Mouse (Mus musculus) C2C12 (cell line): ENCODE results near the gene Grcc10. TPM values are rescaled to one million over a fixed set of nuclear protein-coding genes. Genes with fewer than 3 reads are reported as not detected.

Experiments used
- H3K27me3 ChIP-seq: one replicate; pipeline ENCODE4 v1.6.1; 2011; ENCODE audit not compliant: control insufficient read depth, insufficient read depth, insufficient read length
- H3K36me3 ChIP-seq: one replicate; pipeline ENCODE4 v1.6.1; 2011; ENCODE audit not compliant: control insufficient read depth, insufficient read depth
- H3K4me3 ChIP-seq: one replicate; pipeline ENCODE4 v1.5.1; 2011; ENCODE audit warnings: mild to moderate bottlenecking, control low read depth; ENCODE audit not compliant: poor library complexity, insufficient read depth, severe bottlenecking
- H3K79me2 ChIP-seq: one replicate; pipeline ENCODE4 v1.6.1; 2011; ENCODE audit not compliant: control insufficient read depth, insufficient read depth
- H3K79me3 ChIP-seq: one replicate; pipeline ENCODE4 v1.6.1; 2011; ENCODE audit warnings: low read depth, control low read depth
- H3ac ChIP-seq: one replicate; pipeline ENCODE3; 2011; ENCODE audit warnings: low read depth; ENCODE audit not compliant: control insufficient read depth, insufficient read length
- FOSL1 ChIP-seq: IDR thresholded peaks from one replicate; pipeline ENCODE4 v1.8.0; 2011; ENCODE audit warnings: mild to moderate bottlenecking, low read length; ENCODE audit not compliant: poor library complexity, insufficient read depth, severe bottlenecking
- MYOD1 ChIP-seq: IDR thresholded peaks from one replicate; pipeline ENCODE4 v1.6.1; 2011; ENCODE audit warnings: low read depth; ENCODE audit not compliant: control insufficient read depth, insufficient read length
- MYOG ChIP-seq: IDR thresholded peaks from one replicate; pipeline ENCODE4 v1.6.1; 2011; ENCODE audit not compliant: control insufficient read depth, insufficient read length; ENCODE audit errors: extremely low read depth
- USF1 ChIP-seq: IDR thresholded peaks from one replicate; pipeline ENCODE4 v1.6.1; 2011; ENCODE audit warnings: low read depth, mild to moderate bottlenecking, control low read depth, moderate library complexity
- microRNA-seq: library from miRNA; unstranded; fragments of <30 nt; microRNA quantifications from one replicate; pipeline ENCODE4, GENCODE M21; 2019; ENCODE audit warnings: borderline microRNAs expressed
- polyA plus RNA-seq: library from polyadenylated mRNA; unstranded; fragments of >200 nt; fragmentation: generic; extraction: Trizol; gene quantifications from one replicate; pipeline ENCODE4 v1.2.1, GENCODE M21; 2012; ENCODE audit warnings: missing spikeins

Grcc10 gene
- polyA plus RNA-seq, 1 experiment = 294 TPM

DNA sequence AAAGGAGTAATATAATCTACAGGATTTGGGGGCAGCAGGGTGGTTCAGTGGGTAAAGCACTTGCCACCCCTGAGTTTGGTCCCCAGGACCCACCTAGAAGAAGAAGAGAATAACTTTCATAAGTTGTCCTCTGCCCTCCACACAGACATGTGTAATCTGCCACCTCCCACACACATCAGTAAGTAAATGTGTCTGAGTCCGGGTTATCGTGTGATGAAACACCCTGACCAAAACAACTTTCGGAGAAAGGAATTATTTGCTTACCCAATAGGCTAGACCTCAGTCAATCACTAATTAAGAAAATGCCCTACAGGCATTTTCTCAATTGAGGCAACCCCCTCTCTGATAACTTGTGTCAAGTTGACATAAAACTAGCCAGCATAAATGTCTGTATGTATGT, 50.7 kb downstream of the Grcc10 start:
- Histone ChIP-seq H3K79me3 (peaks cover 2% of the 10 kb centered on the region), H3K27me3 (no peaks in the 10 kb centered on the region), H3K36me3 (no peaks in the 10 kb centered on the region), H3K4me3 (no peak overlapping the region), H3ac (no peak overlapping the region), H3K79me2 (no peaks in the 10 kb centered on the region)
- TF ChIP-seq FOSL1 (no peak), MYOD1 (no peak), USF1 (no peak), MYOG (no peak)

Small RNA genes lying within 50 kb of the gene (microRNA-seq; reads per million reads assigned to microRNA genes)
- gene Mir141 (3.0 reads per million, percentile 46 among the genes with 10 or more reads in this experiment), gene Mir200c (9.4 reads per million, percentile 58 among the genes with 10 or more reads in this experiment)

Other genes starting within 250 kb of the Grcc10 start
- 0.50 TPM for gene C1rl, start 248.3 kb downstream of the Grcc10 start, polyA plus RNA-seq
- 0.62 TPM for gene C1ra, start 229.0 kb downstream of the Grcc10 start, polyA plus RNA-seq
- gene C1s1, start 199.0 kb downstream of the Grcc10 start, polyA plus RNA-seq = 0.05 TPM
- gene C1rb, start 171.1 kb downstream of the Grcc10 start, polyA plus RNA-seq = not detected
- gene C1s2, start 105.3 kb downstream of the Grcc10 start, polyA plus RNA-seq = 0.04 TPM
- 55.4 TPM for gene Lpcat3, start 78.3 kb downstream of the Grcc10 start, polyA plus RNA-seq
- 208 TPM for gene Emg1, start 29.2 kb downstream of the Grcc10 start, polyA plus RNA-seq
- 456 TPM for gene Phb2, start 29.0 kb downstream of the Grcc10 start, polyA plus RNA-seq
- gene Ptpn6, start 2.7 kb downstream of the Grcc10 start, polyA plus RNA-seq = 8.2 TPM
- not detected for gene Gm45234, start 14.6 kb upstream of the Grcc10 start, polyA plus RNA-seq
- 47.0 TPM for gene Atn1, start 15.2 kb upstream of the Grcc10 start, polyA plus RNA-seq
- gene Eno2, start 28.3 kb upstream of the Grcc10 start, polyA plus RNA-seq = 5.5 TPM
- gene Lrrc23, start 38.4 kb upstream of the Grcc10 start, polyA plus RNA-seq = 0.13 TPM
- gene Spsb2, start 67.3 kb upstream of the Grcc10 start, polyA plus RNA-seq = 24.8 TPM
- gene Tpi1, start 72.9 kb upstream of the Grcc10 start, polyA plus RNA-seq = 604 TPM
- 132 TPM for gene Usp5, start 88.1 kb upstream of the Grcc10 start, polyA plus RNA-seq
- gene Cdca3, start 88.2 kb upstream of the Grcc10 start, polyA plus RNA-seq = 69.9 TPM
- gene Gnb3, start 98.9 kb upstream of the Grcc10 start, polyA plus RNA-seq = not detected
- 1.1 TPM for gene P3h3, start 116.4 kb upstream of the Grcc10 start, polyA plus RNA-seq
- 0.05 TPM for gene Gpr162, start 122.6 kb upstream of the Grcc10 start, polyA plus RNA-seq
- gene Cd4, start 146.8 kb upstream of the Grcc10 start, polyA plus RNA-seq = not detected
- gene Lag3, start 170.3 kb upstream of the Grcc10 start, polyA plus RNA-seq = 0.44 TPM
- gene Ptms, start 178.7 kb upstream of the Grcc10 start, polyA plus RNA-seq = 1,903 TPM
- 547 TPM for gene Mlf2, start 190.0 kb upstream of the Grcc10 start, polyA plus RNA-seq
- gene Cops7a, start 224.2 kb upstream of the Grcc10 start, polyA plus RNA-seq = 165 TPM